18 mouse cellular contexts compared by ENCODE assay signal in genomic region chr19:55167741-55168140, GRCm38 (mm10). TPM values are rescaled to one million over a fixed set of nuclear protein-coding genes. Genes with fewer than 3 reads are reported as not detected.
"Had no signal": no experiment of that assay in that cellular context is flagged by ENCODE, and none has a peak within 500 bp of the region (broad histone marks: within the 10 kb centered on the region; RNA-seq: fewer than 3 reads in every experiment).

No protein-coding gene starts in this region.

- H3K27ac ChIP-seq: liver, embryonic 13.5 days; liver, embryonic 15.5 days; midbrain, embryonic 13.5 days; midbrain, embryonic 15.5 days; neural tube, embryonic 12.5 days; stomach, embryonic 15.5 days; stomach, postnatal 0 days had no signal

- H3K4me2 ChIP-seq: liver, embryonic 13.5 days; liver, embryonic 15.5 days; midbrain, embryonic 11.5 days; midbrain, embryonic 13.5 days; midbrain, embryonic 15.5 days; neural tube, embryonic 12.5 days; stomach, embryonic 15.5 days had no signal

- DNase-seq: liver, embryonic 13.5 days; right cerebral cortex, postnatal 14 days; thymus, adult 2 months; thymus, postnatal 25 days; thymus, postnatal 4 days had no signal

- H3K27me3 ChIP-seq: liver, embryonic 13.5 days; liver, embryonic 15.5 days; midbrain, embryonic 13.5 days; midbrain, embryonic 15.5 days; neural tube, embryonic 12.5 days; stomach, embryonic 15.5 days had no signal

- H3K9ac ChIP-seq: liver, embryonic 13.5 days; liver, embryonic 15.5 days; midbrain, embryonic 13.5 days; midbrain, embryonic 15.5 days; neural tube, embryonic 12.5 days; stomach, embryonic 15.5 days had no signal

- H3K9me3 ChIP-seq: liver, embryonic 15.5 days; stomach, embryonic 15.5 days had no signal

- H3K4me3 ChIP-seq: liver, embryonic 13.5 days; liver, embryonic 15.5 days; megakaryocyte, embryonic 14.5 days; midbrain, embryonic 13.5 days; midbrain, embryonic 15.5 days; neural tube, embryonic 12.5 days; stomach, embryonic 15.5 days had no signal

- H3K36me3 ChIP-seq: liver, embryonic 13.5 days; liver, embryonic 15.5 days; midbrain, embryonic 13.5 days; midbrain, embryonic 15.5 days; neural tube, embryonic 12.5 days; stomach, embryonic 15.5 days had no signal

- ATAC-seq: midbrain, embryonic 13.5 days; midbrain, embryonic 15.5 days had no signal

- H3K4me1 ChIP-seq: liver, embryonic 15.5 days; megakaryocyte, embryonic 14.5 days; midbrain, embryonic 13.5 days; midbrain, embryonic 15.5 days; neural tube, embryonic 12.5 days; stomach, embryonic 15.5 days had no signal

RNA-seq across cellular contexts. Expression of gene Tectb, which starts 12.8 kb away (rescaled TPM):
- total RNA-seq: midbrain, postnatal 0 days; monocyte, adult 5-6 weeks; neutrophil, adult 5-6 weeks had no signal
- polyA plus RNA-seq: liver, embryonic 13.5 days; neural tube, embryonic 12.5 days; neural tube, embryonic 14.5 days; spleen, adult 2 months; stomach, embryonic 15.5 days had no signal
